Mouse (Mus musculus) liver, embryonic 14.5 days (tissue): ENCODE data around the gene Galnt15. TPM values are rescaled to one million over a fixed set of nuclear protein-coding genes. Genes with fewer than 3 reads are reported as not detected.

ENCODE experiments used
- ATAC-seq: fragments of 200-750 bp; cut with Nextera tagmentation; 2 replicates; pipeline ENCODE4 v1.8.0; 2017; ENCODE audit warnings: moderate number of reproducible peaks, mild to moderate bottlenecking, moderate library complexity; ENCODE audit not compliant: insufficient read depth
- DNase-seq, 3 experiments: peaks; one replicate each; pipeline ENCODE4 v3.0.0-alpha.2; 2012 to 2013; ENCODE audit warnings: low read depth in 3 of 3, low spot score in 3 of 3
- H3K27ac ChIP-seq: fragments of 300-500 bp; sonication (generic); 2 replicates; pipeline ENCODE4 v1.5.1; 2014; ENCODE audit warnings: moderate library complexity, mild to moderate bottlenecking, control low read depth, inconsistent platforms
- H3K27me3 ChIP-seq: fragments of 300-500 bp; sonication (generic); 2 replicates; pipeline ENCODE4 v1.6.1; 2014; ENCODE audit warnings: mild to moderate bottlenecking, low read length, moderate library complexity; ENCODE audit not compliant: control insufficient read depth, insufficient read depth
- H3K36me3 ChIP-seq: fragments of 300-500 bp; sonication (generic); replicated peaks from 2 replicates; pipeline ENCODE4 v1.6.1; 2014; ENCODE audit warnings: low read depth; ENCODE audit not compliant: control insufficient read depth, insufficient read depth
- H3K4me1 ChIP-seq, 2 experiments: fragments of 200-500 bp in 1 of 2; fragments of 300-500 bp in 1 of 2; sonication (generic) in 1 of 2; replicated peaks; 2 replicates each; pipeline ENCODE4 v1.6.1; 2012 to 2014; ENCODE audit warnings: antibody characterized with exemption in 1 of 2, inconsistent platforms in 1 of 2, low read length in 1 of 2; ENCODE audit not compliant: control insufficient read depth in 2 of 2, insufficient read depth in 2 of 2
- H3K4me2 ChIP-seq: fragments of 300-500 bp; sonication (generic); 2 replicates; pipeline ENCODE4 v1.6.1; 2014; ENCODE audit warnings: low read depth, mild to moderate bottlenecking, control low read depth, moderate library complexity
- H3K4me3 ChIP-seq, 2 experiments: fragments of 200-500 bp in 1 of 2; fragments of 300-500 bp in 1 of 2; sonication (generic) in 1 of 2; 2 replicates each; pipeline ENCODE4 v1.5.1; 2012 to 2014; ENCODE audit warnings: low read depth in 2 of 2, low read length in 2 of 2, mild to moderate bottlenecking in 2 of 2, control low read depth in 1 of 2, inconsistent platforms in 1 of 2, moderate library complexity in 1 of 2; ENCODE audit not compliant: insufficient read depth in 1 of 2
- H3K9ac ChIP-seq: fragments of 300-500 bp; sonication (generic); replicated peaks from 2 replicates; pipeline ENCODE4 v1.6.1; 2014; ENCODE audit warnings: mild to moderate bottlenecking, control low read depth, moderate library complexity
- H3K9me3 ChIP-seq: fragments of 300-500 bp; sonication (generic); 2 replicates; pipeline ENCODE4 v1.6.1; 2016; ENCODE audit warnings: low read length, mixed read lengths; ENCODE audit not compliant: control insufficient read depth
- CTCF ChIP-seq: IDR thresholded peaks from 2 replicates; pipeline ENCODE4 v1.5.1; 2016; ENCODE audit warnings: antibody characterized with exemption, low read depth, control low read depth
- EP300 ChIP-seq: IDR thresholded peaks from 2 replicates; pipeline ENCODE4 v1.6.1; 2016; ENCODE audit warnings: antibody characterized with exemption, low read depth
- WGBS: fragments of 180-500 bp; shearing (Covaris S2); extraction: QIAGEN DNeasy Blood & Tissue Kit; methylation state at CpG from one replicate; pipeline ENCODE4 v1.1.7; 2014; ENCODE audit not compliant: insufficient replicate concordance; 5-methylcytosine and 5-hydroxymethylcytosine counted together
- polyA plus RNA-seq, 2 experiments: library from polyadenylated mRNA; depleted of rRNA in 1 of 2; stranded (reverse) in 1 of 2; unstranded in 1 of 2; fragments of >200 nt; fragmentation: Nextera tagmentation in 1 of 2; extraction: Ambion mirVana in 1 of 2; gene quantifications; 2 replicates each; pipeline versions ENCODE4 v1.2.1 to v1.2.3; 2012 to 2014

The Galnt15 gene
- polyA plus RNA-seq, 2 experiments, result not detected

DNA sequence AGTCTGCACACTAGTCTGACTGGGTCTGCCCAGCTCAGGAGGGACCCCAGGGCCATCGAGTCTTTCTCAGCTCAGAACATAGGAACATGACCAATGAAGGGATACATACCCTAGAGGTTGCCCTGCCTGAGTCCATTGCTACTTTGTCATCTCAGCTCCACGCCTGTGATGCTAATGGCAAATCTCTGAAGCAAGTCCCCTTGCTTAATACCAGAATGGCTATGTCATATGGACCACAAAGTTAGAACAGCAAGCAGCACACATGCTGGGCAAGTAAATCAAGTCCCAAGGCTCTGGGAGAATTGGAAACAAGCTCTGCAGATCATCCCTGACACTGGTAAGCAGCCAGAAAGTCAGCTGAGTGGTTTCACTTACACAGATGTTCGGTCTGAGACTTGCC lies 70.2 kb downstream of the Galnt15 start:
- H3K27me3 ChIP-seq, result no peaks in the 10 kb centered on the region
- DNase-seq (no peak), ATAC-seq (no peak)
- no peaks in the 10 kb centered on the region for H3K9me3 ChIP-seq
- TF ChIP-seq CTCF (no peak), EP300 (no peak)
- 83% methylated on average over 3 of the region's 3 CpGs for WGBS
- H3K4me2 ChIP-seq, result no peak overlapping the region
- no peak overlapping the region for H3K27ac ChIP-seq
- H3K4me3 ChIP-seq, result no peak overlapping the region
- no peaks in the 10 kb centered on the region for H3K4me1 ChIP-seq
- H3K9ac ChIP-seq, result no peak overlapping the region
- H3K36me3 ChIP-seq, result peaks cover 51% of the 10 kb centered on the region

DNA sequence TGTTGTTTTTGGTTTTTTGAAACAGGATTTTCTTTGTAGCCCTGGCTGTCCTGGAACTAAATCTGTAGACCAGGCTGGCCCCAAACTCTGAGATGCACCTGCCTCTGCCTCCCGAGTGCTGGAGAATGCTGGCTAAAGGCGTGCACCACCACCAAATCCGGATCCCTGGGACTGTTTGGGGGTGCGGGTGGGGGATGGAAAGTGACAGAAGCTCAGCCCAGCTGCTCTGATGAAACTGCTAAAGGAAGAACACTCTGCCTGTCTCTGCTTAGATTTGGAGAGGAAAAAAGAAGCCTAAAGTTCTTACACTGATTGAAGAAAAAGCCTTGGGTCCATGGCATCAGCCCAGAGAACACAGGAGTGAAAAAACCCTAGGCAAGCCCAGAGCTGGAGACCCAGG lies 74.8 kb downstream of the Galnt15 start:
- 85% methylated on average over 4 of the region's 4 CpGs for WGBS
- H3K27ac ChIP-seq, result no peak overlapping the region
- no peak for DNase-seq
- no peak overlapping the region for H3K4me3 ChIP-seq
- TF ChIP-seq EP300, result no peak
- TF ChIP-seq CTCF, result no peak
- no peak overlapping the region for H3K4me2 ChIP-seq
- no peak overlapping the region for H3K9ac ChIP-seq
- H3K9me3 ChIP-seq, result no peaks in the 10 kb centered on the region
- no peak for ATAC-seq
- H3K4me1 ChIP-seq, result peaks cover 0 to 3% of the 10 kb centered on the region in 2 experiments; a peak in 2 of 4 replicates
- H3K36me3 ChIP-seq, result peaks cover 27% of the 10 kb centered on the region
- H3K27me3 ChIP-seq, result no peaks in the 10 kb centered on the region

DNA sequence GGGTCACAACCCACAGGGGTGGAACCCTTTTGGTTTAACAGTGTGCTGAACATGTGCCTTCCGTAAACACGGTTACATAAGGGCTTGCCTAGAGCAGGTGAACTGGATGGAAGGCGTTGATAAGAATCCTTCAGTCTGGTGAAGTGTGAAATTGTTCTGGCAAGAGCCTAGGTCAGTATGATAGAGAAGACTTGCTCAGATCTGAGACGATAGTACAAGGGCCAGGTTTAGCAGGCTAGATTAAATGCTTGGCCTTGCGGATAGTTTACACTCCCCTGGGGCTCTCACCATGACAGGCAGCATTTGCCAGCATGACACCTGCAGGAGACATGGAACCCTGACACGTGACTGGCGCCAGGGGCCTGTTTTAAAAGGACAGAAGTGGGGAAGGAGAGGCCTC lies 76.9 kb downstream of the Galnt15 start:
- no peak for DNase-seq
- TF ChIP-seq EP300, result no peak
- TF ChIP-seq CTCF, result no peak
- H3K4me2 ChIP-seq, result no peak overlapping the region
- WGBS, result 49% methylated on average over 7 of the region's 7 CpGs
- no peaks in the 10 kb centered on the region for H3K9me3 ChIP-seq
- H3K4me3 ChIP-seq, result no peak overlapping the region
- H3K27ac ChIP-seq, result no peak overlapping the region
- H3K9ac ChIP-seq, result no peak overlapping the region
- H3K4me1 ChIP-seq, result peaks cover 0 to 3% of the 10 kb centered on the region in 2 experiments; a peak in 2 of 4 replicates
- ATAC-seq, result no peak
- no peaks in the 10 kb centered on the region for H3K27me3 ChIP-seq
- H3K36me3 ChIP-seq, result peaks cover 6% of the 10 kb centered on the region

DNA sequence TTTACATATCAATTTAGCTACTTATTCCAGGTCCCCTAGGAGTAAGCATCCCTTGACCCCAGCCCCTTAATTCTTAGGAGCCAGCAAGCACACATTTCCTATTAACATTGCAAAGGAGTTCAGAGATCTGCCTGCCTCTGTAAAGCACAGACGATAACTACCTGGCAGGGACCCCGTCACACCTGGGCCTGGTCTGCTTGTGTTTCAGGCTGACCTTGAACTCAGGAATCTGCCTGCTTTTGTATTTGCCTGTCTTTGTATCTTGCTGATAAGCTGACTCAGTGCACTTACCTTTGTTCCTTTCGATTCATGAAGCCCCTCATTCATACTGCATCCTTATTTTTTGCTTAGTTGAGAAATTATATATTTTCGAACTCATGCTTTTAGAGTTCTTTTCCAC lies 78.1 kb downstream of the Galnt15 start:
- WGBS, result 72% methylated on average over 4 of the region's 4 CpGs
- Histone ChIP-seq H3K4me3 (no peak overlapping the region), H3K36me3 (peaks cover 4% of the 10 kb centered on the region; the same call in 1 of the 2 replicates), H3K9ac (no peak overlapping the region), H3K27ac (no peak overlapping the region), H3K27me3 (no peaks in the 10 kb centered on the region), H3K9me3 (no peaks in the 10 kb centered on the region), H3K4me1 (peaks cover 0 to 3% of the 10 kb centered on the region in 2 experiments; a peak in 2 of 4 replicates), H3K4me2 (no peak overlapping the region)
- no peak for TF ChIP-seq EP300
- no peak for TF ChIP-seq CTCF
- ATAC-seq (no peak), DNase-seq (no peak)

Other genes with a start within 250 kb of the Galnt15 start
- 3.4 and 4.8 TPM in 2 replicates for gene Ankrd28, start 198.3 kb upstream of the Galnt15 start, polyA plus RNA-seq (2012; rRNA removed)
- 3.1 and 3.8 TPM in 2 replicates for gene Ankrd28, start 198.3 kb upstream of the Galnt15 start, polyA plus RNA-seq (2014; fragmentation: Nextera tagmentation; extraction: Ambion mirVana)
- gene Oxnad1, start 56.4 kb downstream of the Galnt15 start, polyA plus RNA-seq (2012; rRNA removed), result 13.2 and 14.2 TPM in 2 replicates
- 11.2 and 12.9 TPM in 2 replicates for gene Oxnad1, start 56.4 kb downstream of the Galnt15 start, polyA plus RNA-seq (2014; fragmentation: Nextera tagmentation; extraction: Ambion mirVana)
- 10.8 and 29.5 TPM in 2 replicates for gene Dph3, start 56.7 kb downstream of the Galnt15 start, polyA plus RNA-seq (2012; rRNA removed)
- gene Dph3, start 56.7 kb downstream of the Galnt15 start, polyA plus RNA-seq (2014; fragmentation: Nextera tagmentation; extraction: Ambion mirVana), result 87.1 and 87.7 TPM in 2 replicates
- 0.13 and 0.19 TPM in 2 replicates for gene Msmb, start 113.0 kb downstream of the Galnt15 start, polyA plus RNA-seq (2012; rRNA removed)
- gene Msmb, start 113.0 kb downstream of the Galnt15 start, polyA plus RNA-seq (2014; fragmentation: Nextera tagmentation; extraction: Ambion mirVana), result 0.33 and 0.38 TPM in 2 replicates
- 80.7 and 117 TPM in 2 replicates for gene Ncoa4, start 130.9 kb downstream of the Galnt15 start, polyA plus RNA-seq (2012; rRNA removed)
- gene Ncoa4, start 130.9 kb downstream of the Galnt15 start, polyA plus RNA-seq (2014; fragmentation: Nextera tagmentation; extraction: Ambion mirVana), result 353 and 363 TPM in 2 replicates
- 75.8 and 90.5 TPM in 2 replicates for gene Timm23, start 172.9 kb downstream of the Galnt15 start, polyA plus RNA-seq (2012; rRNA removed)
- 196 and 199 TPM in 2 replicates for gene Timm23, start 172.9 kb downstream of the Galnt15 start, polyA plus RNA-seq (2014; fragmentation: Nextera tagmentation; extraction: Ambion mirVana)
- gene Parg, start 173.0 kb downstream of the Galnt15 start, polyA plus RNA-seq (2012; rRNA removed), result 4.4 and 6.0 TPM in 2 replicates
- 12.6 and 17.0 TPM in 2 replicates for gene Parg, start 173.0 kb downstream of the Galnt15 start, polyA plus RNA-seq (2014; fragmentation: Nextera tagmentation; extraction: Ambion mirVana)